Mouse (Mus musculus) liver, embryonic 14.5 days (tissue): Measurements from ENCODE around the gene Prl2c2. TPM values are rescaled to one million over a fixed set of nuclear protein-coding genes. Genes with fewer than 3 reads are reported as not detected.
"Not testable (repeated sequence)": the region's sequence is repeated elsewhere in the genome, so short reads cannot be mapped to it uniquely, and the experiment has no call there.

Source experiments
- ATAC-seq: fragments of 200-750 bp; cut with Nextera tagmentation; 2 replicates; pipeline ENCODE4 v1.8.0; 2017; ENCODE audit warnings: moderate number of reproducible peaks, mild to moderate bottlenecking, moderate library complexity; ENCODE audit not compliant: insufficient read depth
- DNase-seq, 3 experiments: peaks; one replicate each; pipeline ENCODE4 v3.0.0-alpha.2; 2012 to 2013; ENCODE audit warnings: low read depth in 3 of 3, low spot score in 3 of 3
- H3K27ac ChIP-seq: fragments of 300-500 bp; sonication (generic); 2 replicates; pipeline ENCODE4 v1.5.1; 2014; ENCODE audit warnings: moderate library complexity, mild to moderate bottlenecking, control low read depth, inconsistent platforms
- H3K27me3 ChIP-seq: fragments of 300-500 bp; sonication (generic); 2 replicates; pipeline ENCODE4 v1.6.1; 2014; ENCODE audit warnings: mild to moderate bottlenecking, low read length, moderate library complexity; ENCODE audit not compliant: control insufficient read depth, insufficient read depth
- H3K36me3 ChIP-seq: fragments of 300-500 bp; sonication (generic); replicated peaks from 2 replicates; pipeline ENCODE4 v1.6.1; 2014; ENCODE audit warnings: low read depth; ENCODE audit not compliant: control insufficient read depth, insufficient read depth
- H3K4me1 ChIP-seq, 2 experiments: fragments of 200-500 bp in 1 of 2; fragments of 300-500 bp in 1 of 2; sonication (generic) in 1 of 2; replicated peaks; 2 replicates each; pipeline ENCODE4 v1.6.1; 2012 to 2014; ENCODE audit warnings: antibody characterized with exemption in 1 of 2, inconsistent platforms in 1 of 2, low read length in 1 of 2; ENCODE audit not compliant: control insufficient read depth in 2 of 2, insufficient read depth in 2 of 2
- H3K4me2 ChIP-seq: fragments of 300-500 bp; sonication (generic); 2 replicates; pipeline ENCODE4 v1.6.1; 2014; ENCODE audit warnings: low read depth, mild to moderate bottlenecking, control low read depth, moderate library complexity
- H3K4me3 ChIP-seq, 2 experiments: fragments of 200-500 bp in 1 of 2; fragments of 300-500 bp in 1 of 2; sonication (generic) in 1 of 2; 2 replicates each; pipeline ENCODE4 v1.5.1; 2012 to 2014; ENCODE audit warnings: low read depth in 2 of 2, low read length in 2 of 2, mild to moderate bottlenecking in 2 of 2, control low read depth in 1 of 2, inconsistent platforms in 1 of 2, moderate library complexity in 1 of 2; ENCODE audit not compliant: insufficient read depth in 1 of 2
- H3K9ac ChIP-seq: fragments of 300-500 bp; sonication (generic); replicated peaks from 2 replicates; pipeline ENCODE4 v1.6.1; 2014; ENCODE audit warnings: mild to moderate bottlenecking, control low read depth, moderate library complexity
- H3K9me3 ChIP-seq: fragments of 300-500 bp; sonication (generic); 2 replicates; pipeline ENCODE4 v1.6.1; 2016; ENCODE audit warnings: low read length, mixed read lengths; ENCODE audit not compliant: control insufficient read depth
- whole genome bisulfite sequencing: fragments of 180-500 bp; shearing (Covaris S2); extraction: QIAGEN DNeasy Blood & Tissue Kit; methylation state at CpG from one replicate; pipeline ENCODE4 v1.1.7; 2014; ENCODE audit not compliant: insufficient replicate concordance; 5-methylcytosine and 5-hydroxymethylcytosine counted together
- polyA plus RNA-seq, 2 experiments: library from polyadenylated mRNA; depleted of rRNA in 1 of 2; stranded (reverse) in 1 of 2; unstranded in 1 of 2; fragments of >200 nt; fragmentation: Nextera tagmentation in 1 of 2; extraction: Ambion mirVana in 1 of 2; gene quantifications; 2 replicates each; pipeline versions ENCODE4 v1.2.1 to v1.2.3; 2012 to 2014

The Prl2c2 gene
- polyA plus RNA-seq (2012; rRNA removed), result 0.12 TPM in 1 of 2 replicates, not detected in the other
- polyA plus RNA-seq (2014; fragmentation: Nextera tagmentation; extraction: Ambion mirVana), result not detected in 2 replicates

GRCm38 (mm10) chr13:13005283-13005682 lies at the start of gene Prl2c2:
Prl2c2 (minus strand) TSS chr13:13005383.
- not testable (repeated sequence) for H3K27me3 ChIP-seq, H3K9ac ChIP-seq, DNase-seq, H3K9me3 ChIP-seq, H3K27ac ChIP-seq, H3K4me2 ChIP-seq, H3K36me3 ChIP-seq, H3K4me3 ChIP-seq, ATAC-seq, H3K4me1 ChIP-seq
- 20% methylated on average over 2 of the region's 2 CpGs for WGBS

- not testable (repeated sequence) for H3K4me3 ChIP-seq, H3K27me3 ChIP-seq, DNase-seq, ATAC-seq, H3K27ac ChIP-seq, H3K9ac ChIP-seq, H3K4me1 ChIP-seq, H3K4me2 ChIP-seq, H3K9me3 ChIP-seq, H3K36me3 ChIP-seq
- 34% methylated on average over 3 of the region's 3 CpGs for WGBS
Measured at GRCm38 (mm10) chr13:13025872-13026271, 20.7 kb upstream of the Prl2c2 start.

- H3K27ac ChIP-seq, H3K4me2 ChIP-seq, H3K9me3 ChIP-seq, H3K9ac ChIP-seq, H3K4me3 ChIP-seq, ATAC-seq, H3K36me3 ChIP-seq, DNase-seq, H3K27me3 ChIP-seq, H3K4me1 ChIP-seq: not testable (repeated sequence)
- 49% methylated on average over 2 of the region's 2 CpGs for WGBS
Measured at GRCm38 (mm10) chr13:13013993-13014549, 8.9 kb upstream of the Prl2c2 start.

Other genes with a start within 250 kb of the Prl2c2 start
- 0.11 and 0.84 TPM in 2 replicates for gene Prl2c3, start 205.3 kb downstream of the Prl2c2 start, polyA plus RNA-seq (2012; rRNA removed)
- gene Prl2c3, start 205.3 kb downstream of the Prl2c2 start, polyA plus RNA-seq (2014; fragmentation: Nextera tagmentation; extraction: Ambion mirVana), result not detected in 2 replicates
- not detected in 2 replicates for gene Prl2c5, start 177.3 kb upstream of the Prl2c2 start, polyA plus RNA-seq (2012; rRNA removed)
- gene Prl2c5, start 177.3 kb upstream of the Prl2c2 start, polyA plus RNA-seq (2014; fragmentation: Nextera tagmentation; extraction: Ambion mirVana), result not detected in 2 replicates